Mouse (Mus musculus): ENCODE measurements around the gene Zyx. TPM values are rescaled to one million over a fixed set of nuclear protein-coding genes. Genes with fewer than 3 reads are reported as not detected.

Zyx gene
- polyA plus RNA-seq, 1 experiment from 2014 or later, result 37.1 TPM

GRCm38 (mm10) chr6:42372816-42373547 lies 23.6 kb downstream of the Zyx start, which contains the start of gene Epha1:
TSS of gene Epha1 (minus strand) at chr6:42373268.
- peak; percentile 61 for ATAC-seq
- Histone ChIP-seq H3K4me1 (replicated peaks; ENCODE audit: control insufficient read depth, insufficient read depth, low read length) (peaks cover 10% of the 10 kb centered on the region), H3K27me3 (replicated peaks; ENCODE audit: control insufficient read depth, insufficient read depth, low read length) (no peaks in the 10 kb centered on the region; the same call in 1 of the 2 replicates), H3K36me3 (ENCODE audit: control insufficient read depth, insufficient read depth) (no peaks in the 10 kb centered on the region), H3K4me3 (replicated peaks; ENCODE audit: low read length) (peak within 1 kb of the TSS; percentile 37), H3K9ac (replicated peaks; ENCODE audit: low read depth, low read length) (no peak within 1 kb of the TSS; the same call in 1 of the 2 replicates), H3K27ac (ENCODE audit: low read length) (no peak within 1 kb of the TSS), H3K4me2 (ENCODE audit: low read length) (peak within 1 kb of the TSS; percentile 69), H3K9me3 (ENCODE audit: control insufficient read depth, low read length) (no peaks in the 10 kb centered on the region)
- WGBS, result under 1% methylated on average over 35 of the region's 36 CpGs

GRCm38 (mm10) chr6:42373669-42374430 lies 24.4 kb downstream of the Zyx start:
- no peak overlapping the region for H3K9ac ChIP-seq (replicated peaks; ENCODE audit: low read depth, low read length)
- peaks cover 10% of the 10 kb centered on the region for H3K4me1 ChIP-seq (replicated peaks; ENCODE audit: control insufficient read depth, insufficient read depth, low read length)
- H3K9me3 ChIP-seq (ENCODE audit: control insufficient read depth, low read length), result no peaks in the 10 kb centered on the region
- WGBS, result 42% methylated on average over 7 of the region's 7 CpGs
- 0 out of 2 replicates have a peak, but pooled peaks have one; percentile 6 for ATAC-seq
- H3K27ac ChIP-seq (ENCODE audit: low read length), result no peak overlapping the region
- H3K4me3 ChIP-seq (replicated peaks; ENCODE audit: low read length), result peak overlapping the region; percentile 37
- H3K36me3 ChIP-seq (ENCODE audit: control insufficient read depth, insufficient read depth), result no peaks in the 10 kb centered on the region
- no peaks in the 10 kb centered on the region; the same call in 1 of the 2 replicates for H3K27me3 ChIP-seq (replicated peaks; ENCODE audit: control insufficient read depth, insufficient read depth, low read length)
- peak overlapping the region; percentile 69 for H3K4me2 ChIP-seq (ENCODE audit: low read length)

DNA sequence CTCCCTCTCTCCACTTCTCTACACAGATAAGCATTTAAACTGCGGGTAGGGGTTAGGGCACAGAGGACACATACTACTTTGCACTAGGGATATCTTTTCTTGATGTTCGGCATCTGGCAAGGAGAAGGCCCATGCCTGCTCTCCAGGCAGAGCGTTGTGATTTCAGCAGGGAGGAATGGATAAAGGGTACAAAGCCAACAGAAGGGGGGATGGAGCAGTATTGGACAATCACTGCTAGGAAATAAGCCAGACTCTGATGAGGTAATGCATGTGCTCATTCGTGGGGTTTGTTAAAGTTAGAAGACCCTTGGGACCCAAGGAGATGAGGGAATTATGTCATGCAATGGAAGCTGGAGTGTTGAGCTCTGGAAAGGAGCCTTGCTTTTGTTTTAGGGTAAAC lies 25.3 kb downstream of the Zyx start:
- Histone ChIP-seq H3K9me3 (ENCODE audit: control insufficient read depth, low read length) (no peaks in the 10 kb centered on the region), H3K9ac (replicated peaks; ENCODE audit: low read depth, low read length) (no peak overlapping the region), H3K27me3 (replicated peaks; ENCODE audit: control insufficient read depth, insufficient read depth, low read length) (no peaks in the 10 kb centered on the region; the same call in 1 of the 2 replicates), H3K4me2 (ENCODE audit: low read length) (no peak overlapping the region), H3K36me3 (ENCODE audit: control insufficient read depth, insufficient read depth) (no peaks in the 10 kb centered on the region), H3K4me3 (replicated peaks; ENCODE audit: low read length) (no peak overlapping the region), H3K27ac (ENCODE audit: low read length) (no peak overlapping the region), H3K4me1 (replicated peaks; ENCODE audit: control insufficient read depth, insufficient read depth, low read length) (peaks cover 10% of the 10 kb centered on the region)
- WGBS, result 62% methylated on average over 4 of the region's 4 CpGs
- ATAC-seq, result no peak

- no peaks in the 10 kb centered on the region for H3K36me3 ChIP-seq (ENCODE audit: control insufficient read depth, insufficient read depth)
- no peaks in the 10 kb centered on the region; the same call in 1 of the 2 replicates for H3K27me3 ChIP-seq (replicated peaks; ENCODE audit: control insufficient read depth, insufficient read depth, low read length)
- H3K27ac ChIP-seq (ENCODE audit: low read length), result no peak overlapping the region
- WGBS, result 68% methylated on average over 2 of the region's 2 CpGs
- H3K4me2 ChIP-seq (ENCODE audit: low read length), result no peak overlapping the region
- peaks cover 10% of the 10 kb centered on the region for H3K4me1 ChIP-seq (replicated peaks; ENCODE audit: control insufficient read depth, insufficient read depth, low read length)
- no peaks in the 10 kb centered on the region for H3K9me3 ChIP-seq (ENCODE audit: control insufficient read depth, low read length)
- no peak overlapping the region for H3K9ac ChIP-seq (replicated peaks; ENCODE audit: low read depth, low read length)
- no peak overlapping the region for H3K4me3 ChIP-seq (replicated peaks; ENCODE audit: low read length)
- no peak for ATAC-seq
Measured at GRCm38 (mm10) chr6:42375131-42375530, 25.7 kb downstream of the Zyx start.

GRCm38 (mm10) chr6:42376016-42376415 lies 26.6 kb downstream of the Zyx start:
- Histone ChIP-seq H3K4me1 (replicated peaks; ENCODE audit: control insufficient read depth, insufficient read depth, low read length) (peaks cover 10% of the 10 kb centered on the region), H3K4me2 (ENCODE audit: low read length) (no peak overlapping the region), H3K9me3 (ENCODE audit: control insufficient read depth, low read length) (no peaks in the 10 kb centered on the region), H3K27ac (ENCODE audit: low read length) (no peak overlapping the region), H3K36me3 (ENCODE audit: control insufficient read depth, insufficient read depth) (no peaks in the 10 kb centered on the region), H3K9ac (replicated peaks; ENCODE audit: low read depth, low read length) (no peak overlapping the region), H3K4me3 (replicated peaks; ENCODE audit: low read length) (no peak overlapping the region), H3K27me3 (replicated peaks; ENCODE audit: control insufficient read depth, insufficient read depth, low read length) (no peaks in the 10 kb centered on the region; the same call in 1 of the 2 replicates)
- WGBS, result 57% methylated on average over 4 of the region's 4 CpGs
- no peak for ATAC-seq

DNA sequence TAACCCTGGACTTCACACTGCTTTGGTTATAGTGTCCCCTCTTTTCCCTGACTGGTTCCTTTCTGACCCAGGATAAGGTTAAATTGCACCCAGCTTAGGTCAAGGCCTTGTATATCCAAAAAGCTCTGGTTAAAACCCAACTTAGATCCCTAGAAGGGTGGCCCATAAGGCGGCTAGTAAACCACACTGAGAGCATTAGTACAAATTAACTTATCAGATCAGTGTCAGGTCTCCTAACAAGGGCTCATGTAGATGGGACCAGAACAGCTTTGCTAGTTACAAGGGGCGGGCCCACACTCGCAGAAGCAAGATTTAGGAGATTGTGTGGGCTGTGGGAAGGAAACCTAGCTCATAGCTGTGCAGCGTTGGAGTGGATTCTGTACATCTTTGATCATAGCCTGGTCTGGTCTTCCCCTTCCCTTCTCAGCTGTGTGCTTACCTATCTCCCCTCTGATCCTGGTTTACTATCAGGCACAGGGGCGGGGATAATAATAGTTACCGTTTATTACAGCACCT lies 27.1 kb downstream of the Zyx start:
- Histone ChIP-seq H3K9me3 (ENCODE audit: control insufficient read depth, low read length) (no peaks in the 10 kb centered on the region), H3K4me1 (replicated peaks; ENCODE audit: control insufficient read depth, insufficient read depth, low read length) (peaks cover 10% of the 10 kb centered on the region), H3K4me2 (ENCODE audit: low read length) (no peak overlapping the region), H3K27me3 (replicated peaks; ENCODE audit: control insufficient read depth, insufficient read depth, low read length) (no peaks in the 10 kb centered on the region; the same call in 1 of the 2 replicates), H3K27ac (ENCODE audit: low read length) (no peak overlapping the region), H3K4me3 (replicated peaks; ENCODE audit: low read length) (no peak overlapping the region), H3K9ac (replicated peaks; ENCODE audit: low read depth, low read length) (no peak overlapping the region), H3K36me3 (ENCODE audit: control insufficient read depth, insufficient read depth) (no peaks in the 10 kb centered on the region)
- 91% methylated on average over 6 of the region's 6 CpGs for WGBS
- no peak for ATAC-seq

DNA sequence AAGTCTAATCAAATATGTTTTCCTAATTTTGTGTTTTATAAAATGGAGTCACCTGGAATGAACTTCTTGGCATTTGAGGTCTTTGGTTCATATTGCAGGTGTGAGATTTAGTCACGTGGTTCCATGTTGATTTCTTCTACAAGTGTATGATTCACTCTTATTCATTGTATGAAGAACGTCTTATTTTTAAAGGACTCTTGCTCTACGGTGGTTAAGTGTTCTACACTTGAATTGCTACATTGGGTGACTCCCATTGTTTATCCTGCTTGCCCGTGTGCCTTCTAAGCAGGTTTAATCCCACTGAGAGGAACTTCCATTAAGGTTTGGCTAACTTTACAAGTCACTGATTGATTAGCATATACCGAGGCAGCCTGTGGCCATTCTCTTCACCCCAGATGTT lies 27.9 kb downstream of the Zyx start:
- no peaks in the 10 kb centered on the region for H3K36me3 ChIP-seq (ENCODE audit: control insufficient read depth, insufficient read depth)
- no peak for ATAC-seq
- WGBS, result 59% methylated on average over 5 of the region's 5 CpGs

DNA sequence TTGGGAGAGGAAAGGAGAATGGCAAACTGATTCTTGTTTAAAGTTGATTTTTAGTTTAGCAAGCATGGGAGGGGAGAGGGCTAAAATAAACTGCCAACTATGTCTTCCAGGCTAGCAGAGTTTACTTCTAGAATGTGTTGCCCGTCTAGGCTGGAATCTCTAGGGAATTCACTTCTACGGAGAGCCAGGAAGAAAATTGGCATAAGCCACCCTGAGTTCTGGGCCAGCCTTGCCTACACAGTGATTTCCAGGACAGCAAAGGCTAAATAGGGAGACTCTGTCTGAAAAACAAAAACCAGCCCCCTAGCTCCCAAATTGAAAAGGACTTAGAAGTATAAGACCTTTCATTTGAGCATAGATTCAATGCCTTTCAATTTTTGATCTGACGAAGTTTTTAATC lies 30.1 kb downstream of the Zyx start:
- 46% methylated on average over 3 of the region's 3 CpGs for WGBS
- H3K4me2 ChIP-seq (ENCODE audit: low read length), result no peak overlapping the region
- no peak overlapping the region for H3K9ac ChIP-seq (replicated peaks; ENCODE audit: low read depth, low read length)
- H3K9me3 ChIP-seq (ENCODE audit: control insufficient read depth, low read length), result no peaks in the 10 kb centered on the region
- no peak overlapping the region for H3K4me3 ChIP-seq (replicated peaks; ENCODE audit: low read length)
- no peak overlapping the region for H3K27ac ChIP-seq (ENCODE audit: low read length)
- no peaks in the 10 kb centered on the region for H3K4me1 ChIP-seq (replicated peaks; ENCODE audit: control insufficient read depth, insufficient read depth, low read length)
- no peaks in the 10 kb centered on the region for H3K27me3 ChIP-seq (replicated peaks; ENCODE audit: control insufficient read depth, insufficient read depth, low read length)
- ATAC-seq, result no peak
- no peaks in the 10 kb centered on the region for H3K36me3 ChIP-seq (ENCODE audit: control insufficient read depth, insufficient read depth)

More for the DNA sequence above, 27.9 kb downstream of the Zyx start:
- Histone ChIP-seq H3K4me2 (ENCODE audit: low read length) (no peak overlapping the region), H3K27me3 (replicated peaks; ENCODE audit: control insufficient read depth, insufficient read depth, low read length) (no peaks in the 10 kb centered on the region), H3K9me3 (ENCODE audit: control insufficient read depth, low read length) (no peaks in the 10 kb centered on the region), H3K9ac (replicated peaks; ENCODE audit: low read depth, low read length) (no peak overlapping the region), H3K4me1 (replicated peaks; ENCODE audit: control insufficient read depth, insufficient read depth, low read length) (peaks cover 10% of the 10 kb centered on the region), H3K4me3 (replicated peaks; ENCODE audit: low read length) (no peak overlapping the region), H3K27ac (ENCODE audit: low read length) (no peak overlapping the region)

DNA sequence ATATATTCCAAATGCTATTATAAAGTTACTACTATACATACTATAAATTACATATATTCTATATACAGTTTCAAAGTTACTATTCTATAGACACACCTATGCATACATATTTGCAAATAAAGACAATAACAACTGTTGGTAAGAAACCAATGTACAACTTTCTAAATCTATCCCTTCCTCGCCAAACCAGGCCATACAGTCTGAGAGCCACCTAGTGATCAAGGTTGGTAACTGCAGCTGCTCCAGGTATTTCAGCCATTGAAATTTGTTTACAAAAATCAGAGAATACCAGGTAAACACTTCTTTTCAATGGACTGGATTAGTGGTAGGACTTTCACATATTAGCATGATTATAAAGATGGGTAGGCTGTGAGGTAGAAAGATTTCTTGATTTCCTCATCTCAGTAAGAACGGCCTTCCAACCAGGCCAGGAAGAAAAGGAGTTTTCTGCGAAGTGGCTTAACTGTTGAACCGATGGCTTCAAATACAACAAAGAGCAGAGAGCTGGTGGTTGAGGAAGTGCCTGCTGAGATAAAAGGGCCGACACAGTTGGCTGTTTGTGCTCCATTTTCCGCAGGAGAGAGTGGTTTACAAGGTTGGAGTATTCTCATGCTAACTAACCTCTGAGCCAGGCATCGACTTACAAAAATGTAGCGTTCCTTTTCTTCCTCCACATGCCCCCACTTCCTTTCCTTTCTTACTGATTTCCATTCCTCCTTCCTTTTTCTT lies 31.1 kb downstream of the Zyx start:
- 2% methylated on average over 8 of the region's 8 CpGs for WGBS
- Histone ChIP-seq H3K36me3 (ENCODE audit: control insufficient read depth, insufficient read depth) (no peaks in the 10 kb centered on the region), H3K9ac (replicated peaks; ENCODE audit: low read depth, low read length) (no peak overlapping the region), H3K4me2 (ENCODE audit: low read length) (no peak overlapping the region), H3K9me3 (ENCODE audit: control insufficient read depth, low read length) (no peaks in the 10 kb centered on the region), H3K27ac (ENCODE audit: low read length) (no peak overlapping the region), H3K4me3 (replicated peaks; ENCODE audit: low read length) (no peak overlapping the region), H3K4me1 (replicated peaks; ENCODE audit: control insufficient read depth, insufficient read depth, low read length) (no peaks in the 10 kb centered on the region), H3K27me3 (replicated peaks; ENCODE audit: control insufficient read depth, insufficient read depth, low read length) (no peaks in the 10 kb centered on the region)
- peak; percentile 49; the same call in 1 of the 2 replicates for ATAC-seq
